Mouse (Mus musculus) liver, embryonic 14.5 days (tissue): ENCODE measurements around the gene Reep3.

Experiments used
- CTCF ChIP-seq: IDR thresholded peaks from 2 replicates; pipeline ENCODE4 v1.5.1; 2016; ENCODE audit warnings: antibody characterized with exemption, low read depth, control low read depth
- EP300 ChIP-seq: IDR thresholded peaks from 2 replicates; pipeline ENCODE4 v1.6.1; 2016; ENCODE audit warnings: antibody characterized with exemption, low read depth

DNA sequence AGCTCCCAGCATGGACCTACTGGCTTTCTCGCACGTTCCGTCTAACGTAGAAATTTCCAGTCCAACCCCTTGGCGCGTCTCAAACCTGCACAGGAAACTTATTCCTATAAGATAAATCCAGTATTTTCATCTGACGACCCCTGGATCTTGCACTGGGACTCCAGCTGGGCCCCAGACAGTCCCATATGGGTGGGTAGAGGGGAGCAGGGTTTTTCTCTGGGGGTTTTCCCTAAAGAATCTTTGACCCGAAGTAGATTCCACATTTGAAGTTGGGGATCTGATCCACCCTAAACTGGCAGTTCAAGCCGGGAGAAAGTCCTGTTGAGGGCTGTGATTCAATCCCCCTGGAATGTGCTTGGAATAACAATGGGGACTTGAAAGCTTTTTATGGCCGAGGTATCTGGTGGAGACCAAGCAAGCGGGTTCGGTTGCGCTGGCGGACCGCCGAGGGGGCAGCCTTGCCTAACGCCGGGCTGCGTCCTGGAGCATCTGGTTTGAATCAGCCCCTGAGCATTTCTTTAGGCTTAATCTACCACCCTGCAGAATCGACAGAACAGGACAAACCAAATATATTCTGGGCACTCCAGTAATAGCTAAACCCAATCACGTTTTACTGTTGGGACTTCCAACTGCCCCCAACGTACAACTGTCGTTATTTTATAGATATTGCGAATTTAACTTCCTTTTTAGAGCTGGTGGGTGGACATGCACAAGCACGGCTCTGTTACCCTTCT is 93.6 kb downstream of the Reep3 start:
- TF ChIP-seq CTCF (no peak), EP300 (no peak)
